Mouse (Mus musculus) embryonic facial prominence, embryonic 14.5 days (tissue): ENCODE measurements at regions not wholly inside any gene's neighbourhood (a gene's known extent, or its start where the extent isn't known, plus 50 kb on each side); places are given as distances from the start of the nearest gene placed in this dataset.

Source experiments
- ATAC-seq: fragments of 200-750 bp; cut with Nextera tagmentation; 2 replicates; pipeline ENCODE4 v1.8.0; 2017; ENCODE audit warnings: low read depth, moderate number of reproducible peaks, moderate TSS enrichment
- DNase-seq: peaks from one replicate; pipeline ENCODE4 v3.0.0-alpha.2; 2015; ENCODE audit warnings: low spot score
- H3K27ac ChIP-seq: fragments of 300-500 bp; sonication (generic); replicated peaks from 2 replicates; pipeline ENCODE4 v1.5.1; 2014; ENCODE audit warnings: low read depth, mild to moderate bottlenecking, low read length, moderate library complexity
- H3K27me3 ChIP-seq: fragments of 300-500 bp; sonication (generic); replicated peaks from 2 replicates; pipeline ENCODE4 v1.6.1; 2014; ENCODE audit warnings: low read length; ENCODE audit not compliant: control insufficient read depth, insufficient read depth
- H3K36me3 ChIP-seq: fragments of 300-500 bp; sonication (generic); 2 replicates; pipeline ENCODE4 v1.6.1; 2014; ENCODE audit warnings: low read length, mixed read lengths; ENCODE audit not compliant: control insufficient read depth, insufficient read depth
- H3K4me1 ChIP-seq: fragments of 300-500 bp; sonication (generic); 2 replicates; pipeline ENCODE4 v1.6.1; 2014; ENCODE audit warnings: antibody characterized with exemption, low read length; ENCODE audit not compliant: control insufficient read depth, insufficient read depth
- H3K4me2 ChIP-seq: fragments of 300-500 bp; sonication (generic); 2 replicates; pipeline ENCODE4 v1.6.1; 2014; ENCODE audit warnings: low read depth, mild to moderate bottlenecking, low read length, moderate library complexity, mixed read lengths
- H3K4me3 ChIP-seq: fragments of 300-500 bp; sonication (generic); 2 replicates; pipeline ENCODE4 v1.5.1; 2014; ENCODE audit warnings: low read depth, mild to moderate bottlenecking, low read length
- H3K9ac ChIP-seq: fragments of 300-500 bp; sonication (generic); 2 replicates; pipeline ENCODE4 v1.6.1; 2014; ENCODE audit warnings: low read depth, mild to moderate bottlenecking, low read length, moderate library complexity, mixed read lengths
- H3K9me3 ChIP-seq: fragments of 300-500 bp; sonication (generic); 2 replicates; pipeline ENCODE4 v1.6.1; 2016; ENCODE audit warnings: low read length; ENCODE audit not compliant: control insufficient read depth
- WGBS: fragments of 180-500 bp; shearing (Covaris S2); extraction: QIAGEN DNeasy Blood & Tissue Kit; methylation state at CpG from one replicate; pipeline ENCODE4 v1.1.7; 2014; 5-methylcytosine and 5-hydroxymethylcytosine counted together

- Histone ChIP-seq H3K4me2 (no peak overlapping the region), H3K27me3 (no peaks in the 10 kb centered on the region), H3K27ac (no peak overlapping the region), H3K9ac (no peak overlapping the region), H3K4me3 (no peak overlapping the region), H3K9me3 (no peaks in the 10 kb centered on the region), H3K36me3 (no peaks in the 10 kb centered on the region), H3K4me1 (peaks cover 8% of the 10 kb centered on the region; the same call in 1 of the 2 replicates)
- no peak for DNase-seq
- ATAC-seq, result no peak
- 92% methylated on average over 1 of the region's 1 CpGs for WGBS
These were observed 441.5 kb downstream of the Ebf1 start for GRCm38 (mm10) chr11:45058658-45059057.

DNA sequence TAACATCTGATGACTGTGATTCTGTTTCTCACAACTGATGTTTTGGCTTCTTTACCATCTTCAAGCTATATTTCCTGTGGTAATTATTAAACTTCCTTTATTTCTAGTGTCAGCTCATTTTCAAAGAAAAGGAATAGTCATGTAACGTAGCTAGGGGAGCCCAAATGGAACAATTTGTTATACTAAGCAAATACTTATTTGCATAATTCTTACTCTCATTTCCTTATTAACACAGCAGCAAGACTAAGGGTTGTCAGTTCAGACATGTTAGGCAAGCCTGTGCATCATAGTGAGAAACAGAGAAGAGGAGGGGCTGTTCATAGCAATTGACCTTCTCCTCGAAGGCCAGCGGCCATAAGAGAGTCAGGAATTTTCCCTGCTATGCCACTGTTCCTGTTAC is 449.5 kb downstream of the Ebf1 start:
- H3K4me2 ChIP-seq, result no peak overlapping the region
- no peak for DNase-seq
- no peaks in the 10 kb centered on the region for H3K27me3 ChIP-seq
- no peak for ATAC-seq
- no peak overlapping the region for H3K9ac ChIP-seq
- no peaks in the 10 kb centered on the region for H3K36me3 ChIP-seq
- no peak overlapping the region for H3K27ac ChIP-seq
- 77% methylated on average over 3 of the region's 3 CpGs for WGBS
- no peaks in the 10 kb centered on the region for H3K9me3 ChIP-seq
- no peak overlapping the region for H3K4me3 ChIP-seq
- H3K4me1 ChIP-seq, result peaks cover 9% of the 10 kb centered on the region

DNA sequence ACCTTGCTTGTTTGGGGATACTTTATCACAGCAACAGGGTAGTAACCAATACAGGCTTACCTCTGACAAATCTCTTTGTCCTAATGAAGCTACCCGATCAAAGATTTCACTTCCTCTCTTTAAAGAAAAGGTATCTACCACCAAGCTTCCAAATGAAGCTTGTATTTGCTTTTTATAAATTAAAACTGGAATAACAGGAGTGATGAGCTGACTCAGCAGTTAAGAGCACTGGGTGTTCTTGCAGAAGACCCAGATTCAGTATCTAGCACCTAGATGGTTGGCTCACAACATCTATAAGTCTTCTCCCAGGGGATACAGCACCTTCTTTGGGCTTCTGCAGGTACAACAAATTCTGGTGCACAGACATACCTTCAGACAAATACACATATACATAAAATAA is 453.2 kb downstream of the Ebf1 start:
- H3K27ac ChIP-seq, result no peak overlapping the region
- DNase-seq, result no peak
- peaks cover 5% of the 10 kb centered on the region for H3K4me1 ChIP-seq
- H3K36me3 ChIP-seq, result no peaks in the 10 kb centered on the region
- no peaks in the 10 kb centered on the region for H3K9me3 ChIP-seq
- H3K4me2 ChIP-seq, result no peak overlapping the region
- no peaks in the 10 kb centered on the region for H3K27me3 ChIP-seq
- H3K9ac ChIP-seq, result no peak overlapping the region
- WGBS, result 85% methylated on average over 1 of the region's 1 CpGs
- ATAC-seq, result no peak
- H3K4me3 ChIP-seq, result no peak overlapping the region

- Histone ChIP-seq H3K9ac (no peak overlapping the region), H3K36me3 (no peaks in the 10 kb centered on the region), H3K27me3 (no peaks in the 10 kb centered on the region), H3K9me3 (no peaks in the 10 kb centered on the region), H3K4me1 (peaks cover 5% of the 10 kb centered on the region), H3K4me2 (no peak overlapping the region), H3K27ac (peak overlapping the region; percentile 39; the same call in 1 of the 2 replicates), H3K4me3 (no peak overlapping the region)
- peak; percentile 86 for DNase-seq
- WGBS, result 63% methylated on average over 2 of the region's 2 CpGs
- 0 out of 2 replicates have a peak, but pooled peaks have one; percentile 57 for ATAC-seq
These were observed 454.1 kb downstream of the Ebf1 start for GRCm38 (mm10) chr11:45071195-45071594.

DNA sequence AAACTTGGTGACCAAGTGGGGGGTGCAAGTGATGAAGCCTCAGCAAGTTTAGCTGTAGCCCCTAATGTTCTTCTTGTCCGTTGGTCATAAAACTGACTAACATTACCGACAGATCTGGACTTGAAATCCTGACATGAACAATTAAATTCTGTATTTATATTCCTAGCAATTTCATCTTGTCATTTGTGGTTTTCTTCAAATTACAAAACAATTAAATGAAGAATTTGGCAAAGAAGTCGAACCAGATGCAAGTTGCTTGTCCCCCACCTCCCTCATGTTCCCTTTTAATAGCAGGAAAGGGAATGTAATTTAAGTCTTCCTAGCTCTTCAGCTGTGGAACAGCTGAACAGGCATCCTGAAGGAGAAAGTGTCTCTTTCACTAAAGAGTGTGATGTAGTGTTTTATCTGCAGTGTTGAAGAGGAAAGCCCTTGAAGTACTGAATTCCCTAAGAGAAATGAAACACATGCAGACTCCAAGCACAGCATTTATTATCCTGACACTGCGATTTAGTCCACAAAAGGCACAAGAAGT is 467.5 kb downstream of the Ebf1 start:
- 47% methylated on average over 4 of the region's 4 CpGs for WGBS
- DNase-seq (peak; percentile 63), ATAC-seq (no peak)
- Histone ChIP-seq H3K27ac (no peak overlapping the region), H3K4me3 (no peak overlapping the region), H3K36me3 (no peaks in the 10 kb centered on the region), H3K9ac (no peak overlapping the region), H3K4me2 (no peak overlapping the region), H3K27me3 (no peaks in the 10 kb centered on the region), H3K9me3 (no peaks in the 10 kb centered on the region), H3K4me1 (peaks cover 13% of the 10 kb centered on the region; the same call in 1 of the 2 replicates)

GRCm38 (mm10) chr11:45085145-45085544 is 468.0 kb downstream of the Ebf1 start:
- Histone ChIP-seq H3K4me1 (peaks cover 13% of the 10 kb centered on the region; the same call in 1 of the 2 replicates), H3K4me2 (no peak overlapping the region), H3K9me3 (no peaks in the 10 kb centered on the region), H3K36me3 (no peaks in the 10 kb centered on the region), H3K4me3 (no peak overlapping the region), H3K9ac (no peak overlapping the region), H3K27me3 (no peaks in the 10 kb centered on the region), H3K27ac (no peak overlapping the region)
- DNase-seq, result no peak
- no peak for ATAC-seq

DNA sequence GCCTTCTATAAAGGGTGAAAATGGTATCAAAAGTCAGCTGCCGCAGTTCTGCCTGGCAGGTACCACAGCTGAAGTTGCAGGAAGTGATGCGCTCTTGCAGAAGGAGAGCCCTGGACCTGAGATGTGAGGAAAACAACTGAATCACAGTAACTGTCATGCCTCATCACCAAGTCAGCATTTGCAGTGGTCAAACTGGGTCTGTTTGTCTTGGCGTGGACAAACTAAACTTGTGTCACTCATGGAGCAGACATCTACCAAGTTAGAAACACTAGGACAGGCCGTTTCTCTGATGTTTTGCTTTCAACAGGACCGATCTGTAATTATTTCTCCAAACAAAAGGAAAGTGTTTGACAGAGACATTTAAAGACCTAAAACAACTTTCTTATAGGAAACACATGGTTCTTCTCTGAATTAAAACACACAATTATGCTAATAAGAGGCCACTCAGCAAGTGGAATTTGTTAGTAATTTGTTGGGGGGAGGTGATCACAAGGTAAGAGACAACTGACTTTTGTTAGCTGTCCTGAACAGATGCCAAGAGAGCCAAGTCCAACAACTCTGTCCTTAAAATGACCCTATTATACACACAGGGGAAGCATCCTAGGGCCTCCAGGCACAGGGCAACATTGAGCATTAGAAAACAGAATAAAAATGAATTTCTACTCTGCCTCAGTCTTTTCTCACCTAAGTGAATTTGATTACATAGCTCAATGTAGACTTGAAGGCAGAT is 470.2 kb downstream of the Ebf1 start:
- H3K36me3 ChIP-seq, result no peaks in the 10 kb centered on the region
- DNase-seq (peak; percentile 75), ATAC-seq (no peak)
- no peak overlapping the region for H3K9ac ChIP-seq
- no peak overlapping the region for H3K4me3 ChIP-seq
- no peaks in the 10 kb centered on the region for H3K9me3 ChIP-seq
- no peak overlapping the region for H3K4me2 ChIP-seq
- H3K27me3 ChIP-seq, result no peaks in the 10 kb centered on the region
- H3K4me1 ChIP-seq, result peaks cover 13% of the 10 kb centered on the region; the same call in 1 of the 2 replicates
- no peak overlapping the region for H3K27ac ChIP-seq
- 32% methylated on average over 5 of the region's 5 CpGs for WGBS

GRCm38 (mm10) chr11:45088286-45088685 is 471.2 kb downstream of the Ebf1 start:
- Histone ChIP-seq H3K9me3 (no peaks in the 10 kb centered on the region), H3K27me3 (no peaks in the 10 kb centered on the region), H3K36me3 (no peaks in the 10 kb centered on the region), H3K4me1 (peaks cover 13% of the 10 kb centered on the region; the same call in 1 of the 2 replicates), H3K9ac (no peak overlapping the region), H3K4me3 (no peak overlapping the region), H3K4me2 (no peak overlapping the region), H3K27ac (no peak overlapping the region)
- DNase-seq, result no peak
- no peak for ATAC-seq
- WGBS, result 82% methylated on average over 1 of the region's 1 CpGs

- H3K4me1 ChIP-seq, result peaks cover 13% of the 10 kb centered on the region; the same call in 1 of the 2 replicates
- no peaks in the 10 kb centered on the region for H3K9me3 ChIP-seq
- H3K27me3 ChIP-seq, result no peaks in the 10 kb centered on the region
- DNase-seq (no peak), ATAC-seq (no peak)
- H3K36me3 ChIP-seq, result no peaks in the 10 kb centered on the region
- no peak overlapping the region for H3K4me2 ChIP-seq
- no peak overlapping the region for H3K4me3 ChIP-seq
- 71% methylated on average over 3 of the region's 3 CpGs for WGBS
- H3K9ac ChIP-seq, result no peak overlapping the region
- H3K27ac ChIP-seq, result no peak overlapping the region
These were observed 472.4 kb downstream of the Ebf1 start for GRCm38 (mm10) chr11:45089561-45089960.
